In genomic region chr9:114560771-114561670, GRCm38 (mm10) we compare ENCODE assay signal across 11 mouse cellular contexts. TPM values are rescaled to one million over a fixed set of nuclear protein-coding genes. Genes with fewer than 3 reads are reported as not detected.
DNase-seq lines count a peak whose midpoint lies in the region; ATAC-seq and TF ChIP-seq lines count a peak whose summit lies in the region.
"Had no signal": no experiment of that assay in that cellular context is flagged by ENCODE, and none has a peak within 500 bp of the region (broad histone marks: within the 10 kb centered on the region; RNA-seq: fewer than 3 reads in every experiment).

No protein-coding gene starts in this region.

- TF ChIP-seq CTCF in midbrain, postnatal 0 days (IDR thresholded peaks at IDR 0.05), result no peak

- H3K4me3 ChIP-seq in heart, embryonic 10.5 days, result peak overlapping the region; percentile 88
- peak overlapping the region; percentile 69 for H3K4me3 ChIP-seq in intestine, embryonic 16.5 days (ENCODE audit: low read length)
- H3K4me3 ChIP-seq in midbrain, postnatal 0 days (ENCODE audit: low read depth, low read length), result peak overlapping the region; percentile 10; the same call in 1 of the 2 replicates

- H3K27ac ChIP-seq in heart, embryonic 10.5 days, result peak overlapping the region; percentile 95
- H3K27ac ChIP-seq in intestine, embryonic 16.5 days (ENCODE audit: low read length), result no peak overlapping the region
- no peak overlapping the region for H3K27ac ChIP-seq in midbrain, postnatal 0 days (ENCODE audit: low read depth, low read length)

- intact Hi-C loops in heart, postnatal 36 days (cut with DNase I), result no loop called here

- peaks cover 11% of the 10 kb centered on the region for H3K27me3 ChIP-seq in heart, embryonic 10.5 days (ENCODE audit: insufficient read depth, poor library complexity, severe bottlenecking)
- peaks cover 35% of the 10 kb centered on the region for H3K27me3 ChIP-seq in intestine, embryonic 16.5 days (replicated peaks; ENCODE audit: control insufficient read depth, insufficient read depth, low read length)
- H3K27me3 ChIP-seq in midbrain, postnatal 0 days (ENCODE audit: insufficient read depth, low read length), result peaks cover 59% of the 10 kb centered on the region

- peaks cover 57% of the 10 kb centered on the region for H3K4me1 ChIP-seq in heart, embryonic 10.5 days
- H3K4me1 ChIP-seq in intestine, embryonic 16.5 days (ENCODE audit: control insufficient read depth, insufficient read depth, low read length), result peaks cover 8% of the 10 kb centered on the region
- 0 out of 2 replicates have a peak, but pooled peaks cover 7% of the 10 kb centered on the region for H3K4me1 ChIP-seq in midbrain, postnatal 0 days (ENCODE audit: insufficient read depth, low read length)

- under 1% methylated on average over 36 of the region's 36 CpGs for WGBS in heart, embryonic 10.5 days
- 2% methylated on average over 36 of the region's 36 CpGs for WGBS in intestine, embryonic 16.5 days
- 3% methylated on average over 36 of the region's 36 CpGs for WGBS in midbrain, postnatal 0 days

- no peaks in the 10 kb centered on the region for H3K9me3 ChIP-seq in heart, embryonic 10.5 days
- no peaks in the 10 kb centered on the region for H3K9me3 ChIP-seq in intestine, embryonic 16.5 days (ENCODE audit: control insufficient read depth, low read length)
- H3K9me3 ChIP-seq in midbrain, postnatal 0 days (ENCODE audit: low read length), result no peaks in the 10 kb centered on the region

- no peaks in the 10 kb centered on the region for H3K36me3 ChIP-seq in heart, embryonic 10.5 days
- H3K36me3 ChIP-seq in intestine, embryonic 16.5 days (ENCODE audit: control insufficient read depth, insufficient read depth, low read length), result no peaks in the 10 kb centered on the region
- H3K36me3 ChIP-seq in midbrain, postnatal 0 days (ENCODE audit: insufficient read depth, low read length), result no peaks in the 10 kb centered on the region

- ATAC-seq in intestine, embryonic 16.5 days, result no peak
- no peak for ATAC-seq in midbrain, postnatal 0 days (ENCODE audit: low FRiP score)
- no peak for ATAC-seq in megakaryocyte-erythroid progenitor cell, adult 5-6 weeks (replicated peaks; ENCODE audit: low FRiP score, low TSS enrichment, poor library complexity, severe bottlenecking)

- peak overlapping the region; percentile 83 for H3K4me2 ChIP-seq in intestine, embryonic 16.5 days (ENCODE audit: low read depth, low read length)
- no peak overlapping the region for H3K4me2 ChIP-seq in midbrain, postnatal 0 days (ENCODE audit: low read depth, low read length, poor library complexity, severe bottlenecking)

- peak overlapping the region; percentile 90 for H3K9ac ChIP-seq in intestine, embryonic 16.5 days (ENCODE audit: low read depth, low read length)
- H3K9ac ChIP-seq in midbrain, postnatal 0 days (replicated peaks; ENCODE audit: low read length, poor library complexity, severe bottlenecking), result no peak overlapping the region

- no peak for DNase-seq in heart, embryonic 10.5 days (ENCODE audit: low spot score)
- no peak for DNase-seq in heart, postnatal 36 days
- peak; percentile 69 for DNase-seq in embryo, embryonic 11 days
- no peak for DNase-seq in midbrain, postnatal 0 days (ENCODE audit: low spot score)
- DNase-seq in thymus, postnatal 4 days, result no peak
- no peak for DNase-seq in B cell, adult 2 months
- DNase-seq: cerebellum, postnatal 10 days had no signal

RNA-seq across cellular contexts. Expression of gene Trim71, which starts 3.1 kb away (rescaled TPM):
- polyA plus RNA-seq in heart, embryonic 10.5 days (2016; fragmentation: Nextera tagmentation; extraction: Ambion mirVana), result 2.4 and 3.1 TPM in 2 replicates
- total RNA-seq in heart, postnatal 36 days (2021), result not detected
- 3.8 and 4.0 TPM in 2 replicates for polyA plus RNA-seq in intestine, embryonic 16.5 days (2015; fragmentation: Nextera tagmentation; extraction: Ambion mirVana)
- total RNA-seq in midbrain, postnatal 0 days (2014; rRNA removed), result 0.14 and 0.27 TPM in 2 replicates
- 0.14 and 0.15 TPM in 2 replicates for polyA plus RNA-seq in midbrain, postnatal 0 days (2015; fragmentation: Nextera tagmentation; extraction: Ambion mirVana)
- not detected in 2 replicates for total RNA-seq in megakaryocyte-erythroid progenitor cell, adult 5-6 weeks (2014; fragmentation: Nextera tagmentation)
- not detected in 2 replicates for total RNA-seq in megakaryocyte-erythroid progenitor cell, adult 5-6 weeks (2017)
- total RNA-seq: hematopoietic stem cell, adult 5-6 weeks had no signal

RNA-seq across cellular contexts. Expression of gene C130032M10Rik, which starts 45.5 kb away (rescaled TPM):
- 0.38 and 0.97 TPM in 2 replicates for polyA plus RNA-seq in heart, embryonic 10.5 days (2016; fragmentation: Nextera tagmentation; extraction: Ambion mirVana)
- total RNA-seq in heart, postnatal 36 days (2021), result not detected
- 0.32 TPM in 1 of 2 replicates, not detected in the other for polyA plus RNA-seq in intestine, embryonic 16.5 days (2015; fragmentation: Nextera tagmentation; extraction: Ambion mirVana)
- total RNA-seq in midbrain, postnatal 0 days (2014; rRNA removed), result not detected in 2 replicates
- not detected in 2 replicates for polyA plus RNA-seq in midbrain, postnatal 0 days (2015; fragmentation: Nextera tagmentation; extraction: Ambion mirVana)
- total RNA-seq in megakaryocyte-erythroid progenitor cell, adult 5-6 weeks (2014; fragmentation: Nextera tagmentation), result not detected in 2 replicates
- total RNA-seq in megakaryocyte-erythroid progenitor cell, adult 5-6 weeks (2017), result not detected in 2 replicates
- total RNA-seq: hematopoietic stem cell, adult 5-6 weeks; megakaryocyte progenitor cell, adult 5-6 weeks had no signal

RNA-seq across cellular contexts. Expression of gene Ccr4, which starts 56.3 kb away (rescaled TPM):
- not detected in 2 replicates for polyA plus RNA-seq in heart, embryonic 10.5 days (2016; fragmentation: Nextera tagmentation; extraction: Ambion mirVana)
- not detected for total RNA-seq in heart, postnatal 36 days (2021)
- 1.9 and 2.5 TPM in 2 replicates for polyA plus RNA-seq in intestine, embryonic 16.5 days (2015; fragmentation: Nextera tagmentation; extraction: Ambion mirVana)
- not detected in 2 replicates for total RNA-seq in midbrain, postnatal 0 days (2014; rRNA removed)
- not detected in 2 replicates for polyA plus RNA-seq in midbrain, postnatal 0 days (2015; fragmentation: Nextera tagmentation; extraction: Ambion mirVana)
- total RNA-seq in megakaryocyte-erythroid progenitor cell, adult 5-6 weeks (2014; fragmentation: Nextera tagmentation), result not detected in 2 replicates
- total RNA-seq in megakaryocyte-erythroid progenitor cell, adult 5-6 weeks (2017), result not detected in 2 replicates
- total RNA-seq: hematopoietic stem cell, adult 5-6 weeks; megakaryocyte progenitor cell, adult 5-6 weeks had no signal

Comparison
In these comparisons a context has a peak if more than half of its experiments do, and no peak if none do; other contexts are left out.
1. H3K4me3 ChIP-seq: peak in every context shown above with its lines; median percentile 88 in heart, embryonic 10.5 days; 69 in intestine, embryonic 16.5 days; 10 in midbrain, postnatal 0 days.